Mouse (Mus musculus) embryonic facial prominence, embryonic 13.5 days (tissue): ENCODE measurements around the gene Capn1. TPM values are rescaled to one million over a fixed set of nuclear protein-coding genes. Genes with fewer than 3 reads are reported as not detected.
A peak's percentile ranks its signal among the peaks of the same experiment; 100 is the strongest.
"Not testable (repeated sequence)": the region's sequence is repeated elsewhere in the genome, so short reads cannot be mapped to it uniquely, and the experiment has no call there.

Source experiments
- ATAC-seq: fragments of 200-750 bp; cut with Nextera tagmentation; 2 replicates; pipeline ENCODE4 v1.8.0; 2017; ENCODE audit warnings: low read depth; ENCODE audit not compliant: insufficient number of reproducible peaks, insufficient read depth, low FRiP score, low TSS enrichment
- H3K27ac ChIP-seq: fragments of 300-500 bp; sonication (generic); 2 replicates; pipeline ENCODE4 v1.5.1; 2015; ENCODE audit warnings: moderate library complexity, mild to moderate bottlenecking, inconsistent platforms
- H3K27me3 ChIP-seq: fragments of 300-500 bp; sonication (generic); 2 replicates; pipeline ENCODE4 v1.6.1; 2015; ENCODE audit warnings: mild to moderate bottlenecking, inconsistent platforms
- H3K36me3 ChIP-seq: fragments of 300-500 bp; sonication (generic); 2 replicates; pipeline ENCODE4 v1.6.1; 2015; ENCODE audit warnings: mild to moderate bottlenecking, inconsistent platforms
- H3K4me1 ChIP-seq: fragments of 300-500 bp; sonication (generic); 2 replicates; pipeline ENCODE4 v1.6.1; 2015; ENCODE audit warnings: inconsistent platforms
- H3K4me2 ChIP-seq: fragments of 300-500 bp; sonication (generic); 2 replicates; pipeline ENCODE4 v1.6.1; 2015; ENCODE audit warnings: moderate library complexity, mild to moderate bottlenecking, inconsistent platforms
- H3K4me3 ChIP-seq: fragments of 300-500 bp; sonication (generic); 2 replicates; pipeline ENCODE4 v1.5.1; 2015; ENCODE audit warnings: mild to moderate bottlenecking, inconsistent platforms
- H3K9ac ChIP-seq: fragments of 300-500 bp; sonication (generic); 2 replicates; pipeline ENCODE4 v1.6.1; 2015; ENCODE audit warnings: mild to moderate bottlenecking, inconsistent platforms
- H3K9me3 ChIP-seq: fragments of 300-500 bp; sonication (generic); 2 replicates; pipeline ENCODE4 v1.6.1; 2016; ENCODE audit warnings: inconsistent platforms
- WGBS: fragments of 180-500 bp; shearing (Covaris S2); methylation state at CpG from one replicate; pipeline ENCODE4 v1.1.7; 2015; ENCODE audit warnings: mixed read lengths; 5-methylcytosine and 5-hydroxymethylcytosine counted together
- polyA plus RNA-seq: library from polyadenylated mRNA; unstranded; fragments of >200 nt; fragmentation: Nextera tagmentation; extraction: Ambion mirVana; gene quantifications from 2 replicates; pipeline ENCODE4 v1.2.1, GENCODE M21; 2015

Capn1 gene
- polyA plus RNA-seq, 1 experiment from 2014 or later: 10.3 TPM

DNA sequence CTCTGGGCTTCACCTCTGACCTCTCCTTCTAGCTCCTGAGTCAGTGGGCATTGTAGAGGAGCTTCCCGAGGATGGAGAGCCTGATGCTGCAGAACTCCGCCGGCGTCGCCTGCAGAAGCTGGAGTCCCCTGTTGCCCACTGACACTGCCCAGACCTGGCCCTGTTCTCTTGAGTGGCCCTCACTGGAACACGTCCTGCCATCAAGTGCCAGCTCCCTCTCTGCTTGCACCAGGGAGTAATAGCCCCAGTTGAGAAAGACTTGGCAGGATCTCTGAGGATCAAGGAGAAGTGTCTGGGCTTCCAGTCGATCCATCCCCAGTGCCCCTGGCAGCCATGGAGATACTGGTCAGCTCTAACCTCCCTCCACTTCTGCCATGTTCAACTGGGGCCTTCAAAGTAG lies 36.8 kb upstream of the Capn1 start:
- H3K4me2 ChIP-seq: no peak overlapping the region
- H3K27me3 ChIP-seq: no peaks in the 10 kb centered on the region
- no peak overlapping the region for H3K27ac ChIP-seq
- no peaks in the 10 kb centered on the region for H3K9me3 ChIP-seq
- WGBS: 91% methylated on average over 7 of the region's 7 CpGs
- H3K4me3 ChIP-seq: no peak overlapping the region
- H3K36me3 ChIP-seq: peaks cover 80% of the 10 kb centered on the region
- peaks cover 25% of the 10 kb centered on the region for H3K4me1 ChIP-seq
- ATAC-seq: no peak
- H3K9ac ChIP-seq: peak overlapping the region; percentile 17; the same call in 1 of the 2 replicates

DNA sequence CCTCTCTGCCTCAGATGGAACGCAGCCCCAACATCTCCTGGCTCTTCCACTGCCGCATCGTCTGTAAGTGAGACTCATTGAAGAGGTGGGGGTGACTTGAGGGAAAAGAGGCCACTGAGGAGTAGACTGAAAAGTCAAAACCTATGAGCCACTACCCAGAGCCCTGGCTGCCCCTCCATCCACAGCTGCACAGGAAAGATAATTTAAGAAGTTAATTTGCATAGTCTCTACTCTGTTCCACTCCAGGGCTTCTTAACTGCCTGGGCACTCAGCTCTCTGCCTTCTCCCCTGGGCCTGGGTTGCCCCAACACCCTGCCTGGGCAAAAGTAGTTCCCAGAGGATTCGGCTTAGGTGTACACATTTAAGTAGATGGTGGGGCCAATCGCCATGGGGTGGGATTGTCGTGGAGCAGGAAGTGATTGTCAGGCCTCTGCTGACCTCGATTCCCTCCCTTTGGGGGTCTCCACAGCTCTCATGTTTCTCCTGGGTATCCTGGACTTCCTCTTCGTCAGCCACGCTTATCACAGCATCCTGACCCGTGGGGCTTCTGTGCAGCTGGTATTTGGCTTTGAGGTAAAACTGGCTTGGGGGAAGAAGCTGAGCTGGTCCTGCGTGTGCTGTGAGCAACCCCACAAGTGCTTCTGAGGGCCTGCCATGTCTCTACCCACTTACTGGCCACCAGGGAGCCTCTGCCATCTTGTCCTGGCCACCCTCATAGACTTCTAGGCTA lies 33.1 kb upstream of the Capn1 start:
- Histone ChIP-seq H3K4me1 (peaks cover 27% of the 10 kb centered on the region), H3K4me2 (peak overlapping the region; percentile 94; the same call in 1 of the 2 replicates), H3K36me3 (peaks cover 59% of the 10 kb centered on the region), H3K9me3 (no peaks in the 10 kb centered on the region), H3K27me3 (no peaks in the 10 kb centered on the region), H3K27ac (no peak overlapping the region), H3K4me3 (peak overlapping the region; percentile 89; the same call in 1 of the 2 replicates), H3K9ac (0 out of 2 replicates have a peak overlapping the region, but pooled peaks have one; percentile 11)
- ATAC-seq: no peak
- 82% methylated on average over 11 of the region's 11 CpGs for WGBS

DNA sequence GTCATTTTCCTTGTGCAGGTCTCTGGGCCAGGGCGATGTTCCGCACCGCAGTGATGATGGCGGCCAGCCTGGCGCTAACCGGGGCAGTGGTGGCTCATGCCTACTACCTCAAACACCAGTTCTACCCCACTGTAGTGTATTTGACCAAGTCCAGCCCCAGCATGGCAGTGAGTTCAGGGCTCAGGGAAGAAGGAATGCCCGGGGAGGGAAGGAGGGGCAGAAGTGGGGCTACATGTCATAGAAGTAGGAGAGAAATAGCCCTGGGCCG lies 32.1 kb upstream of the Capn1 start:
- peaks cover 49% of the 10 kb centered on the region for H3K36me3 ChIP-seq
- 81% methylated on average over 8 of the region's 8 CpGs for WGBS

DNA sequence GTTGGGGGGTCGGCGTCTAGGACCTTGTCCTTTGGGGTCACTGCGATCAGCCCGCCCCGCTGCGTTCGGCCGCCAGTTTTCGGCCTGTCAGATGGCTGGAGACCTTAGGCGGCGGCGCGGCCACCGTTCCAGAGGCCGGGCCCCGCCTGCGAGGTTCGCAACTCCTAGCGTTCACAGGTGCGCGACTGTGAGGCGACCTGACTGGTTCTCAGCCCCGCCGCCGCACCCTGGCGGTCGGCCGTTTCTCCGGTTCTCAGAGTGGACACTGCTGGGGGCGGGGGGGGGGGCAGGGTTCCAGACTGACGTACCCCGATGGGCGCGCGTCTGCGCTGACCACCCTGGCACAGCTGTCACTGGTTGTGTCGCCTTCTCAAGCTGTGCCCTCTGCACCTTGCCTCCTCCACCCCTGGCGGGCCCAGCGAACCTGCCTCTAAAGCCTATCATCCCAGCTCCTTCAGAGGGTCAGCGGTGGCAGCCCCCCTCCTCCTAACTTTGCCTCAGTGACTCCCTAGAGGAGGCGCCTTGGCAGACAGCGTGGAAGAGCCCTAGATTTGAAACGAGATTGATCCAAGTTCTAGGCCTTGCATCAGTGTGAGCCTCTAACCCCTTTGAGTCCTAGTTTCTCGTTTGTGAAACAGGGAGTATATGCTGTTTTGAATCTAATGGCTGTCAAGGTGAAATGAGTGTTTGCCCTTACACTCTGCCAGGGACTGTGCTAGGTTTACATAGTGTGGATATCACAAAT lies 31.6 kb upstream of the Capn1 start:
- Histone ChIP-seq H3K4me1 (peaks cover 27% of the 10 kb centered on the region), H3K4me2 (peak overlapping the region; percentile 94), H3K4me3 (peak overlapping the region; percentile 89), H3K36me3 (peaks cover 44% of the 10 kb centered on the region), H3K9me3 (no peaks in the 10 kb centered on the region), H3K27ac (peak overlapping the region; percentile 99), H3K9ac (peak overlapping the region; percentile 89), H3K27me3 (no peaks in the 10 kb centered on the region)
- WGBS: 1% methylated on average over 44 of the region's 44 CpGs
- ATAC-seq: no peak

More for the DNA sequence above, 32.1 kb upstream of the Capn1 start:
- no peaks in the 10 kb centered on the region for H3K9me3 ChIP-seq
- peak overlapping the region; percentile 89 for H3K9ac ChIP-seq
- no peak for ATAC-seq
- H3K4me2 ChIP-seq: peak overlapping the region; percentile 94
- H3K4me1 ChIP-seq: peaks cover 27% of the 10 kb centered on the region
- H3K4me3 ChIP-seq: peak overlapping the region; percentile 89
- H3K27ac ChIP-seq: 0 out of 2 replicates have a peak overlapping the region, but pooled peaks have one; percentile 99
- no peaks in the 10 kb centered on the region for H3K27me3 ChIP-seq

DNA sequence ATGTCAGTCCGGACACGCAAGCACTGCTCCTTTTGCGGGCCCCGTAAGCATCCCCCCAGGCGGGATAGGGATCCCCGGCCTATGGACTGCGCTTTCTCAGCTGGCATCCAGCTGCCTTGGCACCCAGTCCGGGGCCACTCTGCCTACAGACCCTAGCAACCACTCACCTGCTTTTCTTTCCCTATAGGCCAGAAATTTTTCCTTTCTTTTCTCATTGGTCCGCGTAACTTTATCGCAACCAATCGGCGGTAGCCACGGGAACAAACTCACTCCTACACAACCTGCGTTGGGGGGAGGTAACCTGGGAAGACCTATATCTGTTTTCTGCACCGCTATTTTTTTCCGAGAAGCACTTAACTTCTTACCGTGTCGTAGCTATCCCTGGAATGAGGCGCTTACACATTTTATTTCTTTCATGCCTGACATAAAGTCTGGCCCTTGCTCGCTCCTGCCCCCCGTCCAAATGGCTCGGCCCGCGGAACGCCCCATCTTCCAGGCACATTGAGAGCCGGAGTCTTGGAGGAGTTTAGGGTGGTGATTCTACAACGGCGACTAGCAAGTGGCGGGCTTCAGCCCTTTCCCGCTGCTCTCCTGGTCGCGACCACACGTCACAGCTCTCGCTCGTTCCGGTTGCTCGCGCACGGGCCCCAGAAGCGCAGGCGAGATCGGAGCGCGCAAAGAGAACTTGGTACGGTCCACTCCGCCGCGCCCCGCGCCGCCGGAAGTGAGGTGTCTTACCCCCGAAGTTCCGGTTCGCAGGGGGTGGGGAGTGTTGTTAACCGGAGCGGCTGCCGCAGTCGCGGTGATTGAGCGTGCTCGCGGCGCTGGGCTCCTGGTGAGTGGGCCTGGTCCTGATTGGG lies 30.8 kb upstream of the Capn1 start, which contains the start of gene Syvn1:
Gene Syvn1, plus strand, starts transcription at position 283 of the 860 bp plus-strand sequence.
- Histone ChIP-seq H3K9ac (peak within 1 kb of the TSS; percentile 89), H3K4me2 (peak within 1 kb of the TSS; percentile 94), H3K27ac (peak within 1 kb of the TSS; percentile 99), H3K36me3 (peaks cover 36% of the 10 kb centered on the region), H3K4me1 (peaks cover 27% of the 10 kb centered on the region), H3K27me3 (no peaks in the 10 kb centered on the region), H3K9me3 (no peaks in the 10 kb centered on the region), H3K4me3 (peak within 1 kb of the TSS; percentile 89)
- under 1% methylated on average over 65 of the region's 65 CpGs for WGBS
- ATAC-seq: peak; percentile 85

DNA sequence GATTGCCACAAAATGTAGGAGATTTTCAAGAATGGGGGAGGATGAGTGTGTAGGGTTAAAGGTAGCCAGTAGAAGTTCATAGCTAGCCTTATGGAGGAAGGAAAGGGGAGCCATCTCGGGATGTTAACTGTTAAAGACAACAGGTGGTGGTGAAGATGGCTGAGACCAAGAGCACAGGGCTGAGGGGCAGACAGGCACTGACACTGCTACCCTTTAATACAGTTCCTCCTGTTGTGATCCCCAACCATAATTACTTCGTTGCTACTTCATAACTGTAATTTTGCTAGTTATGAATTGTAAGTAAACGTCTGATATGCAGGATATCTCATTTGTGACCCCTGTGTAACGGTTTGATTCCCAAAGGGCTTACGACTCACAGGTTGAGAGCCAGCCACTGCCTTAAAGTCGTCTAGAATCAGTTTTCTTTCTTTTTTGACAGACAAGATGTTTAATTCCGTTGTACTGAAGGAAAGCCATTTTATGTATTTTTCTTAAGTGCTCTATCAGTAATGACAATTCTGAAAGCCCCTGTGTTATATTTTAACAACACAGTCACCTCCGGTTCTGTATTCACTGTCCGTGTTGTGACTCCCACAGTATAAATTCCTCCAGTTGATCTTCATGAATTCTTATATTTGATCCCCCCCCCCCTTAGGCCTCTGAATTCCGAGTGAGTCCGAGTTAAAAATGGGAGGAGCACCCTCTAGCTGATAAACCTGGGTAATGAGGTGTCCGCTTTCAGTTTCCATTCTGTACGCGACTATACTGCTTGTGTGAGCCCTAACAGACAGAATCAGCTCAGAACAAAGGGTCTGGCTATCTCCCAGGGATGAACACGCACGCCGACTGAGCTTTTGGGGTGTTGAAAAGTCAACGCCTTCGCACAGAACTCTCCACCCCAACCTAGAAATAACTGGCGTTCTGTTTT lies 29.9 kb upstream of the Capn1 start:
- H3K9ac ChIP-seq: peak overlapping the region; percentile 89
- H3K27me3 ChIP-seq: no peaks in the 10 kb centered on the region
- ATAC-seq: peak; percentile 5; the same call in 1 of the 2 replicates
- H3K27ac ChIP-seq: peak overlapping the region; percentile 99
- H3K4me3 ChIP-seq: peak overlapping the region; percentile 89
- H3K9me3 ChIP-seq: no peaks in the 10 kb centered on the region
- WGBS: 18% methylated on average over 20 of the region's 20 CpGs
- H3K4me1 ChIP-seq: peaks cover 27% of the 10 kb centered on the region
- peak overlapping the region; percentile 94 for H3K4me2 ChIP-seq
- H3K36me3 ChIP-seq: peaks cover 27% of the 10 kb centered on the region

DNA sequence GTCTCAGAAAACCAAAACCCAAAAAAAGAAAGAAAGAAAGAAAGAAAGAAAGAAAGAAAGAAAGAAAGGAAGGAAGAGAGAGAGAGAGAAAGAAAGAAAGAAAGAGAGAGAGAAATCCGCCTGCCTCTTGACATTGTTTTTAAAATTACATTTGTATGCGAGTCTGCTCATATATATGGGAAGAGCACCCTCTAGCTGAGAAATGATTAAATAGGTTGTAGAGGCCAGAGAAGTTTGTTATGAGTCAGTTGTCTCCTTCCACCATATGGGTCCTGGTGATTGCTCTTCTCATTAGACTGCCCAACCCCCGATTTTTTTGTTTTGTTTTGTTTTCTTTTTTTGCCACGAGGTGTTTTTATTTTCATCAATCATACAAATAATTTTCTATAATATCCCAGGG lies 28.4 kb upstream of the Capn1 start:
- not testable (repeated sequence) for H3K4me3 ChIP-seq, H3K4me2 ChIP-seq, H3K9ac ChIP-seq, H3K9me3 ChIP-seq, H3K27me3 ChIP-seq, ATAC-seq, H3K27ac ChIP-seq
- 59% methylated on average over 4 of the region's 4 CpGs for WGBS
- Histone ChIP-seq H3K4me1 (peaks cover 27% of the 10 kb centered on the region), H3K36me3 (peaks cover 12% of the 10 kb centered on the region)

DNA sequence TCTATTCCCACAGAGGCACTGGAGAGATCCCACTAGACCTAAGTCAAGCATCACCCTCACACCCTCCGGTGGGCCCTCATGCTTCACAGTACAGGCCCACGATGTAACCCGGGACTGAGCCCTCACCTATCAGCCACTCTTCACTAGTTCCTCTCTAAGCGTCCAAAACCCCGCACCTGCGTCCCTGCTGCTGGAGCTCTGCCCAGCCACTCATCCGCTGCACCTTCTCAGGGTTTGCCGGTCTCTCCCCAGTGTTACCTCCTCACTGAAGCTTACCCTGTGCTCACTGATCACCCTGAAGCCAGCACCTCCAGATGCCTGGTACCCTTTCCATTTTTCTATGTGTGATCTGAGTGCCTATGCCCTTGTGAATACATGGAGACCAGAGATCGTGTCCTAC lies 26.6 kb upstream of the Capn1 start:
- Histone ChIP-seq H3K36me3 (no peaks in the 10 kb centered on the region), H3K9ac (no peak overlapping the region), H3K4me2 (no peak overlapping the region), H3K4me3 (no peak overlapping the region), H3K9me3 (no peaks in the 10 kb centered on the region), H3K27ac (no peak overlapping the region), H3K27me3 (no peaks in the 10 kb centered on the region), H3K4me1 (peaks cover 10% of the 10 kb centered on the region)
- no peak for ATAC-seq
- 81% methylated on average over 9 of the region's 9 CpGs for WGBS

DNA sequence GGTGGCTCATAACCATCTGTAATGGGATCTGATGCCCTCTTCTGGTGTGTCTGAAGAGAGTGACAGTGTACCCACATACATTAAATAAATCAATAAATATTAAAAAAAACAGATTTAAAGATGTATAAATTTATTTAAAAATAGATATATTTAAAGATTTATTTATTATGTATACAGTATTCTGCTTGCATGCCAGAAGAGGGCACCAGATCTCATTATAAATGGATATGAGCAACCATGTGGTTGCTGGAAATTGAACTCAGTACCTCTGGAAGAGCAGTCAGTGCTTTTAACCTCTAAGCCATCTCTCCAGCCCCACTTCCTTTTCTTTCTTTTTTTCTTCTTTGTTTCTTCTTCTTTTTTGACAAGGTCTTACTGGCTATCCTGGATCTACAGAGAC lies 24.3 kb upstream of the Capn1 start:
- Histone ChIP-seq H3K27me3 (no peaks in the 10 kb centered on the region), H3K9me3 (no peaks in the 10 kb centered on the region), H3K9ac (no peak overlapping the region), H3K36me3 (no peaks in the 10 kb centered on the region), H3K27ac (no peak overlapping the region), H3K4me1 (peaks cover under 1% of the 10 kb centered on the region), H3K4me3 (no peak overlapping the region), H3K4me2 (no peak overlapping the region)
- ATAC-seq: no peak

DNA sequence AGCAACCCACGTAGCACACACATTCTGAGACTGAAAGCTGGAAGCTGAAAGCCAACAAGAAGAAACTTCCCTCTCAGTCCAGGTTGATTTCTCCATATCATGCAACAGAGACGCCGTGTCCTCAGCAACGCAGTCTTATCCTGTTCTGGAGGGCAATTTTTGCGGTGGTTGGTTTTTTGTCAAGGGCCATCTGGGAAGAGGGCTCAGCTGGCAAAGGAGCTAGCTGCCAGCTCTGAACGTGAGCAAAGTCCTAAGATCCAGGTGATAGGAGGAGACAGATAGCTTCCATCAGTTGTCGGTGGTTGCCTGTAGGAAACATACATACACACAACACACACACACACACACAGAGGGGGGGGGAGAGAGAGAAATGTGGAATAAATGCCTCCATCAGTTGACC lies 22.6 kb upstream of the Capn1 start:
- Histone ChIP-seq H3K4me1 (no peaks in the 10 kb centered on the region), H3K9ac (no peak overlapping the region), H3K36me3 (no peaks in the 10 kb centered on the region), H3K27ac (no peak overlapping the region), H3K4me3 (no peak overlapping the region), H3K4me2 (no peak overlapping the region), H3K27me3 (no peaks in the 10 kb centered on the region), H3K9me3 (no peaks in the 10 kb centered on the region)
- no peak for ATAC-seq
- 79% methylated on average over 7 of the region's 7 CpGs for WGBS

DNA sequence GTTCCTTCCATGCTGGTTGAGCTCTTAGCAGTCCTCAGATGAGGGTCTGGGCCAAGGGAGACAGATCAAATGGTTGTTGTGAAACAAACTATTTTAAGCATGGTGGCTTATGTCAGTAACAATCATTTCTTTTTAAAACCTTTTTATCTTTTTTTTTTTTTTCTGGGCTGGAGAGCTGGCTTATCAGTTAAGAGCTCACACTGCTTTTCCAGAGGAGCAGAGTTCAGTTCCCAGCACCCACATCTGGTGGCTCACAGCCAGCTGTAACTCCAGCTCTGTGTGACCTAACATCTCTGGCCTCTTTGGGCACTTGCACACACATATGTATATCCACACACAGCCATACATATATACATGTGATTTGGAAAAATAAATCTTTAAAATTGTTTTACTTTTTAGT lies 22.0 kb upstream of the Capn1 start:
- Histone ChIP-seq H3K4me1 (no peaks in the 10 kb centered on the region), H3K4me2 (no peak overlapping the region), H3K9ac (no peak overlapping the region), H3K27ac (no peak overlapping the region), H3K36me3 (no peaks in the 10 kb centered on the region), H3K27me3 (no peaks in the 10 kb centered on the region), H3K4me3 (no peak overlapping the region), H3K9me3 (no peaks in the 10 kb centered on the region)
- no peak for ATAC-seq
